In genomic region chr8:120071684-120072083, GRCm38 (mm10) we compare ENCODE assay signal across 9 mouse cellular contexts. TPM values are rescaled to one million over a fixed set of nuclear protein-coding genes. Genes with fewer than 3 reads are reported as not detected.
DNase-seq lines count a peak whose midpoint lies in the region; ATAC-seq and TF ChIP-seq lines count a peak whose summit lies in the region.
"Had no signal": no experiment of that assay in that cellular context is flagged by ENCODE, and none has a peak within 500 bp of the region (broad histone marks: within the 10 kb centered on the region; RNA-seq: fewer than 3 reads in every experiment).

No protein-coding gene starts in this region.

- no peak overlapping the region for H3K9ac ChIP-seq in midbrain, embryonic 14.5 days (replicated peaks; ENCODE audit: low read length)

- H3K4me3 ChIP-seq in embryonic facial prominence, embryonic 10.5 days = no peak overlapping the region
- no peak overlapping the region for H3K4me3 ChIP-seq in kidney, adult 2 months (ENCODE audit: insufficient read depth, low read depth, low read length)
- no peak overlapping the region for H3K4me3 ChIP-seq in limb, embryonic 10.5 days
- H3K4me3 ChIP-seq in midbrain, embryonic 14.5 days (replicated peaks; ENCODE audit: low read depth, low read length) = no peak overlapping the region
- H3K4me3 ChIP-seq in spleen, adult 2 months (ENCODE audit: extremely low read depth, insufficient read depth, insufficient read length) = no peak overlapping the region

- peak; percentile 83 for ATAC-seq in granulocyte monocyte progenitor cell, adult 5-6 weeks (replicated peaks; ENCODE audit: poor library complexity, severe bottlenecking)
- 0 out of 2 replicates have a peak, but pooled peaks have one; percentile 60 for ATAC-seq in midbrain, embryonic 14.5 days (ENCODE audit: low FRiP score, low TSS enrichment)
- ATAC-seq: Patski had no signal

- H3K9me3 ChIP-seq in embryonic facial prominence, embryonic 10.5 days = no peaks in the 10 kb centered on the region
- H3K9me3 ChIP-seq in limb, embryonic 10.5 days (replicated peaks) = no peaks in the 10 kb centered on the region
- H3K9me3 ChIP-seq in midbrain, embryonic 14.5 days (ENCODE audit: control insufficient read depth, low read length) = no peaks in the 10 kb centered on the region

- WGBS in embryonic facial prominence, embryonic 10.5 days = 30% methylated on average over 4 of the region's 4 CpGs
- 24% methylated on average over 4 of the region's 4 CpGs for WGBS in kidney, adult 2 months
- 24% methylated on average over 4 of the region's 4 CpGs for WGBS in limb, embryonic 10.5 days
- WGBS in midbrain, embryonic 14.5 days = 28% methylated on average over 4 of the region's 4 CpGs
- 24% methylated on average over 4 of the region's 4 CpGs for WGBS in spleen, adult 2 months

- peak; percentile 94 for TF ChIP-seq CTCF in kidney, adult 2 months (conservative IDR thresholded peaks at IDR 0.05; ENCODE audit: insufficient read depth, insufficient read length, low read depth, low read length)
- TF ChIP-seq CTCF in spleen, adult 2 months (IDR thresholded peaks at IDR 0.05; ENCODE audit: extremely low read depth, insufficient read depth, insufficient read length, insufficient replicate concordance) = peak; percentile 84; the same call in 1 of the 2 replicates

- peak; percentile 66 for DNase-seq in 416B (ENCODE audit: low read depth)
- DNase-seq in adrenal gland, postnatal 25 days = peak; percentile 81
- peak; percentile 86 for DNase-seq in embryonic facial prominence, embryonic 10.5 days (ENCODE audit: low spot score)
- DNase-seq in kidney, adult 2 months = peak; percentile 86
- peak; percentile 90 for DNase-seq in limb, embryonic 10.5 days (ENCODE audit: low spot score)
- peak; percentile 90 for DNase-seq in midbrain, embryonic 14.5 days
- peak in 1 of 2 experiments; percentile 53 for DNase-seq in spleen, adult 2 months (ENCODE audit: low read depth in 1 of 2, low spot score in 2 of 2)

- H3K4me2 ChIP-seq in midbrain, embryonic 14.5 days (ENCODE audit: low read length) = no peak overlapping the region

- no peak for TF ChIP-seq POLR2A in kidney, adult 2 months (IDR thresholded peaks at IDR 0.05; ENCODE audit: low read depth, low read length)
- TF ChIP-seq POLR2A in spleen, adult 2 months (IDR thresholded peaks at IDR 0.05; ENCODE audit: low read depth, low read length) = no peak

- H3K27me3 ChIP-seq in embryonic facial prominence, embryonic 10.5 days (replicated peaks; ENCODE audit: low read depth, poor library complexity, severe bottlenecking) = peaks cover 14% of the 10 kb centered on the region; the same call in 1 of the 2 replicates
- H3K27me3 ChIP-seq in kidney, adult 2 months (replicated peaks; ENCODE audit: control insufficient read depth, insufficient read depth, low read length) = no peaks in the 10 kb centered on the region
- 0 out of 2 replicates have a peak, but pooled peaks cover 12% of the 10 kb centered on the region for H3K27me3 ChIP-seq in limb, embryonic 10.5 days (ENCODE audit: low read depth, poor library complexity, severe bottlenecking)
- H3K27me3 ChIP-seq in midbrain, embryonic 14.5 days (ENCODE audit: control insufficient read depth, insufficient read depth, low read length) = no peaks in the 10 kb centered on the region
- no peaks in the 10 kb centered on the region for H3K27me3 ChIP-seq in spleen, adult 2 months (ENCODE audit: control insufficient read depth, insufficient read depth, low read length)
- H3K27me3 ChIP-seq: Patski had no signal

- peaks cover 38% of the 10 kb centered on the region for H3K4me1 ChIP-seq in embryonic facial prominence, embryonic 10.5 days
- H3K4me1 ChIP-seq in kidney, adult 2 months (ENCODE audit: control insufficient read depth, insufficient read depth, low read length) = peaks cover 19% of the 10 kb centered on the region
- peaks cover 26% of the 10 kb centered on the region for H3K4me1 ChIP-seq in limb, embryonic 10.5 days
- 0 out of 2 replicates have a peak, but pooled peaks cover 4% of the 10 kb centered on the region for H3K4me1 ChIP-seq in midbrain, embryonic 14.5 days (ENCODE audit: control insufficient read depth, insufficient read depth, low read length)
- no peaks in the 10 kb centered on the region for H3K4me1 ChIP-seq in spleen, adult 2 months (ENCODE audit: control insufficient read depth, insufficient read depth, insufficient read length)

- H3K36me3 ChIP-seq in embryonic facial prominence, embryonic 10.5 days (replicated peaks) = no peaks in the 10 kb centered on the region
- no peaks in the 10 kb centered on the region for H3K36me3 ChIP-seq in kidney, adult 2 months (ENCODE audit: control insufficient read depth, insufficient read depth, low read length)
- H3K36me3 ChIP-seq in limb, embryonic 10.5 days = no peaks in the 10 kb centered on the region
- H3K36me3 ChIP-seq in midbrain, embryonic 14.5 days (ENCODE audit: control insufficient read depth, insufficient read depth, low read length) = no peaks in the 10 kb centered on the region
- no peaks in the 10 kb centered on the region for H3K36me3 ChIP-seq in spleen, adult 2 months (ENCODE audit: control insufficient read depth, insufficient read depth, low read length)

- H3K27ac ChIP-seq in embryonic facial prominence, embryonic 10.5 days (replicated peaks) = no peak overlapping the region
- H3K27ac ChIP-seq in kidney, adult 2 months (ENCODE audit: insufficient read depth, low read depth, low read length) = no peak overlapping the region
- H3K27ac ChIP-seq in limb, embryonic 10.5 days = no peak overlapping the region
- H3K27ac ChIP-seq in midbrain, embryonic 14.5 days (replicated peaks; ENCODE audit: low read depth, low read length) = no peak overlapping the region
- H3K27ac ChIP-seq in spleen, adult 2 months (ENCODE audit: insufficient read depth, low read length) = no peak overlapping the region

RNA-seq across cellular contexts. Expression of gene Zdhhc7, which starts 29.6 kb away (rescaled TPM):
- 58.5 and 60.1 TPM in 2 replicates for total RNA-seq in adrenal gland, postnatal 25 days (2021)
- 30.0 and 33.0 TPM in 2 replicates for polyA plus RNA-seq in embryonic facial prominence, embryonic 10.5 days (2016; fragmentation: Nextera tagmentation; extraction: Ambion mirVana)
- total RNA-seq in granulocyte monocyte progenitor cell, adult 5-6 weeks (2014; fragmentation: Nextera tagmentation) = 19.5 and 24.3 TPM in 2 replicates
- total RNA-seq in granulocyte monocyte progenitor cell, adult 5-6 weeks (2017) = 14.5 and 21.1 TPM in 2 replicates
- 58.7 and 68.2 TPM in 2 replicates for polyA plus RNA-seq in kidney, adult 2 months (2012; rRNA removed)
- polyA plus RNA-seq in limb, embryonic 10.5 days (2016; fragmentation: Nextera tagmentation; extraction: Ambion mirVana) = 32.4 and 34.8 TPM in 2 replicates
- polyA plus RNA-seq in midbrain, embryonic 14.5 days (2014; fragmentation: Nextera tagmentation; extraction: Ambion mirVana) = 22.3 and 26.7 TPM in 2 replicates
- polyA plus RNA-seq in spleen, adult 2 months (2012; rRNA removed) = 45.8 and 57.9 TPM in 2 replicates

RNA-seq across cellular contexts. Expression of gene 6430548M08Rik, which starts 42.3 kb away (rescaled TPM):
- 111 and 165 TPM in 2 replicates for total RNA-seq in adrenal gland, postnatal 25 days (2021)
- 3.1 and 3.4 TPM in 2 replicates for polyA plus RNA-seq in embryonic facial prominence, embryonic 10.5 days (2016; fragmentation: Nextera tagmentation; extraction: Ambion mirVana)
- total RNA-seq in granulocyte monocyte progenitor cell, adult 5-6 weeks (2014; fragmentation: Nextera tagmentation) = 0.04 and 9.0 TPM in 2 replicates
- total RNA-seq in granulocyte monocyte progenitor cell, adult 5-6 weeks (2017) = 3.3 and 3.6 TPM in 2 replicates
- polyA plus RNA-seq in kidney, adult 2 months (2012; rRNA removed) = 8.4 and 8.8 TPM in 2 replicates
- polyA plus RNA-seq in limb, embryonic 10.5 days (2016; fragmentation: Nextera tagmentation; extraction: Ambion mirVana) = 1.7 and 2.2 TPM in 2 replicates
- 35.5 and 38.8 TPM in 2 replicates for polyA plus RNA-seq in midbrain, embryonic 14.5 days (2014; fragmentation: Nextera tagmentation; extraction: Ambion mirVana)
- polyA plus RNA-seq in spleen, adult 2 months (2012; rRNA removed) = 20.6 and 25.8 TPM in 2 replicates
